Mouse (Mus musculus) small intestine, adult 2 months (tissue): ENCODE measurements at regions not wholly inside any gene's neighbourhood (a gene's known extent, or its start where the extent isn't known, plus 50 kb on each side); places are given as distances from the start of the nearest gene placed in this dataset.

Experiments
- H3K27ac ChIP-seq: fragments of 200-500 bp; 2 replicates; pipeline ENCODE4 v1.5.1; 2012; ENCODE audit warnings: low read depth, low read length, control low read depth, inconsistent platforms; ENCODE audit not compliant: insufficient read depth
- H3K27me3 ChIP-seq: fragments of 200-500 bp; 2 replicates; pipeline ENCODE4 v1.6.1; 2012; ENCODE audit warnings: mild to moderate bottlenecking, moderate library complexity, low read length, inconsistent platforms; ENCODE audit not compliant: control insufficient read depth, insufficient read depth
- H3K36me3 ChIP-seq: fragments of 200-500 bp; 2 replicates; pipeline ENCODE4 v1.6.1; 2012; ENCODE audit warnings: mild to moderate bottlenecking, low read length, control low read depth, inconsistent platforms; ENCODE audit not compliant: control insufficient read depth, insufficient read depth
- H3K4me1 ChIP-seq: fragments of 200-500 bp; 2 replicates; pipeline ENCODE4 v1.6.1; 2012; ENCODE audit warnings: low read length, inconsistent platforms, mixed read lengths; ENCODE audit not compliant: control insufficient read depth, insufficient read depth, insufficient read length
- H3K4me3 ChIP-seq: fragments of 200-500 bp; 2 replicates; pipeline ENCODE4 v1.5.1; 2012; ENCODE audit warnings: low read depth, mild to moderate bottlenecking, control low read depth, inconsistent platforms, low read length, moderate library complexity
- CTCF ChIP-seq: fragments of 200-500 bp; IDR thresholded peaks from 2 replicates; pipeline ENCODE4 v1.5.1; 2012; ENCODE audit warnings: low read depth, mild to moderate bottlenecking, control low read depth, inconsistent platforms, low read length, moderate library complexity, mixed read lengths; ENCODE audit not compliant: insufficient replicate concordance, insufficient read length; ENCODE audit errors: extremely low read depth
- POLR2A ChIP-seq: fragments of 200-500 bp; IDR thresholded peaks from 2 replicates; pipeline ENCODE4 v1.6.1; 2012; ENCODE audit warnings: low read depth, mild to moderate bottlenecking, control low read depth, inconsistent platforms, low read length, moderate library complexity
- WGBS: fragments of 180-500 bp; shearing (Covaris S2); methylation state at CpG from one replicate; pipeline ENCODE4 v1.1.7; 2018; 5-methylcytosine and 5-hydroxymethylcytosine counted together

- H3K4me1 ChIP-seq: no peaks in the 10 kb centered on the region
- no peak overlapping the region for H3K4me3 ChIP-seq
- H3K27me3 ChIP-seq: no peaks in the 10 kb centered on the region
- TF ChIP-seq POLR2A (no peak), CTCF (no peak)
- H3K27ac ChIP-seq: no peak overlapping the region
- 71% methylated on average over 4 of the region's 4 CpGs for WGBS
- no peaks in the 10 kb centered on the region for H3K36me3 ChIP-seq
Observed at GRCm38 (mm10) chr2:9569220-9569619, 311.8 kb upstream of the 4930412O13Rik start.

GRCm38 (mm10) chr2:9574196-9574595, 306.9 kb upstream of the 4930412O13Rik start:
- Histone ChIP-seq H3K4me3 (no peak overlapping the region), H3K27me3 (no peaks in the 10 kb centered on the region)

GRCm38 (mm10) chr2:9574651-9575050, 306.4 kb upstream of the 4930412O13Rik start:
- WGBS: 83% methylated on average over 5 of the region's 5 CpGs

More at GRCm38 (mm10) chr2:9574196-9574595, 306.9 kb upstream of the 4930412O13Rik start:
- no peak overlapping the region for H3K27ac ChIP-seq
- no peaks in the 10 kb centered on the region for H3K4me1 ChIP-seq
- no peaks in the 10 kb centered on the region for H3K36me3 ChIP-seq
- 38% methylated on average over 6 of the region's 6 CpGs for WGBS
- TF ChIP-seq POLR2A (no peak), CTCF (no peak)

GRCm38 (mm10) chr2:9577868-9578267, 303.2 kb upstream of the 4930412O13Rik start:
- Histone ChIP-seq H3K27ac (no peak overlapping the region), H3K4me1 (no peaks in the 10 kb centered on the region), H3K36me3 (no peaks in the 10 kb centered on the region), H3K27me3 (no peaks in the 10 kb centered on the region), H3K4me3 (no peak overlapping the region)
- 77% methylated on average over 4 of the region's 4 CpGs for WGBS
- TF ChIP-seq CTCF: no peak
- no peak for TF ChIP-seq POLR2A

More at GRCm38 (mm10) chr2:9574651-9575050, 306.4 kb upstream of the 4930412O13Rik start:
- Histone ChIP-seq H3K4me3 (no peak overlapping the region), H3K27ac (no peak overlapping the region), H3K4me1 (no peaks in the 10 kb centered on the region), H3K36me3 (no peaks in the 10 kb centered on the region), H3K27me3 (no peaks in the 10 kb centered on the region)
- TF ChIP-seq POLR2A (no peak), CTCF (no peak)

GRCm38 (mm10) chr2:9587389-9587788, 293.7 kb upstream of the 4930412O13Rik start:
- Histone ChIP-seq H3K4me1 (no peaks in the 10 kb centered on the region), H3K4me3 (no peak overlapping the region), H3K36me3 (no peaks in the 10 kb centered on the region), H3K27ac (no peak overlapping the region), H3K27me3 (no peaks in the 10 kb centered on the region)
- 84% methylated on average over 3 of the region's 3 CpGs for WGBS
- TF ChIP-seq POLR2A (no peak), CTCF (no peak)

- no peak overlapping the region for H3K4me3 ChIP-seq
- no peaks in the 10 kb centered on the region for H3K4me1 ChIP-seq
- H3K27me3 ChIP-seq: no peaks in the 10 kb centered on the region
- no peaks in the 10 kb centered on the region for H3K36me3 ChIP-seq
- TF ChIP-seq POLR2A: no peak
- TF ChIP-seq CTCF: no peak
- no peak overlapping the region for H3K27ac ChIP-seq
Observed at GRCm38 (mm10) chr2:9589200-9589599, 291.9 kb upstream of the 4930412O13Rik start.

- no peak overlapping the region for H3K4me3 ChIP-seq
- no peak overlapping the region for H3K27ac ChIP-seq
- 57% methylated on average over 1 of the region's 1 CpGs for WGBS
- TF ChIP-seq POLR2A (no peak), CTCF (no peak)
- H3K4me1 ChIP-seq: no peaks in the 10 kb centered on the region
- H3K36me3 ChIP-seq: no peaks in the 10 kb centered on the region
- H3K27me3 ChIP-seq: no peaks in the 10 kb centered on the region
Observed at GRCm38 (mm10) chr2:9592531-9592930, 288.5 kb upstream of the 4930412O13Rik start.
